Mouse (Mus musculus): ENCODE data around the gene Slc24a4. TPM values are rescaled to one million over a fixed set of nuclear protein-coding genes. Genes with fewer than 3 reads are reported as not detected.

The Slc24a4 gene
- total RNA-seq, 2 experiments from 2014 or later = 2.5 to 2.9 TPM

DNA sequence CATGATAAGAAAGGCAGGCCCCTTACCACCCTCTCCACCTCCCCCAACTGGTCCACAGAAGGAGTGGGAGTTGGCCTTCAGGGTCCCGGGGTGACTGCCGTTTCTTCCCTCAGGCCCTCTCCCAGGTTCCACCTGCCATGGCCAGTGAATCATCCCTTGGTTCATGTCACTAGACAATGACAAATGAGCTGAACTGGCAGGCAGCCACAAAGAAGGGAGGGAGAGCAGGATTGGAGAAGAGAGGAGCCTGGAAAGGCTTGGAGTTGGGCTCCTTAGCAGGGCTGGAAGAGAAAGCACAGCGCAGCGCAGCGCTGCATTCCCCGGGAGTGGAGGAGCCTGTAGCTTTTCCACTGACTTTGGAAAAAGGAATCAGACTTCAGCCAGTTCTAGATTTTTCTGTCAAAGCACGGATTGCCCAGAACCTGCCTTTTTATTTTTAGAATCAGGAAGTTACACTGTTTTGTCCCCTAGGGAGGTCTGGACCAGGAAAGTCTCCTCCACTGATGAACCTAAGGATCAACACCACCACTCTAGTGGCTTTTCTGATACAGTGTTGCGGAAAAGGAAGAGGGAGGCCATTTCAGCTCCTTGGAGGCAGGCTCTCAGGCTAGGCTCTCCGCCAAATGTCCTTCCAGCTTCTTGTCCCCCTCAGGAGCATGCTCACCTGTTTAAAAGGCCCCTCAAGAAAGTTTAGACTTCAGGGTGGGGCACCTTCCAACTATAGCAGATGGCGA, 158.3 kb downstream of the Slc24a4 start:
- DNase-seq = peak; percentile 75

DNA sequence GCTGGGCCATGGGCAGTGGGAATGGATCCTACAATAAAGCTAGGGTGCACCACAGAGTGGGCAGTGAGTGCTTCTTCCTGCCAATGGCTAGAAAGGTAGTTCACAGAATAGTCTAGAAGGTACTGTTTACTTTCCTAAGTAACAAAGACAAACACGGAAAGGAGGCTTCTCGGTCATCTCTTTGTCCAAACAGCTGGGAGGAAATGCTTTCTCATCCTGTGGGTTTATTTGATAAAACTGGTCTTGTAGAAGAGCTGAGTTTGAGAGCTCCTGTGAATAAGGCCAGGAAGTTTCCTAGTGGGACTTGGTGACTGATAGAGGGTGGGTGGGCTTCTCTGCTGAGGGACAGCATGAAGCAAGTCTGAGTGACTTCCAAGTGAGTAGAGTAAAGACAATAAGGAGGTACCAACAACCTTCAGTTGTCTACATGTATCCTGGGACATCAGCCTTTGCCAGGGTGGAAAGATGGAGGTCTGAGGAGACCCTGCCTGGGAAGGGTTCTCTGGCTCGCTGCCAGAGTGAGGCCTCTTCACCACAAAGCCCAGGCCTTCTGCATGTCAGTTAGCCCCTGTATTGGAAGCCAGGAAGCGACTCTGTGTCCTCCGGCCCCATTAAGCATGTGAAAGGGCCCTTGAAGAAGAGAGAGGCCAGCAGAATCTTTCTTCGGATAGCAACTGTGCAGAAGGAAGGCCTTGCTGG, 159.5 kb downstream of the Slc24a4 start:
- DNase-seq = no peak

DNA sequence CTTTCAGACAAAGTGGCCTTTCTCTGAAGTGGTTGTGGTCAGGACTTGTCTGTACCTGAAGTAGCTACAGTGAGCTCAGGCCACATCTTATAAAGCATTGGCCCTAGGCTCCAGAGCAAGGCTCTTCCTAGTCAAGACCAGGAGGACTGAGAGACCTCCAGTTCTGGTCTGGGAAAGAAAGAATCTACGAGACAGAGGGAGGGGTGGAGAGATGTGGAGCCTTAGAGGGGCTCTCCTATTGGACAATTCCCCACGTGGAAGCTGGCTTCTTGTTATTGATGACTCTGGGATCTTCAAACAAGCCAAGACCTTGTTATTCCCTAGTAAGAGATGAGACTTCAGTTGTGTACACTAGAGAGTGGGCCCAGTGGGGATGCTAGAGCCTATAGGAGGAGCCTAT, 160.3 kb downstream of the Slc24a4 start:
- no peak for DNase-seq

DNA sequence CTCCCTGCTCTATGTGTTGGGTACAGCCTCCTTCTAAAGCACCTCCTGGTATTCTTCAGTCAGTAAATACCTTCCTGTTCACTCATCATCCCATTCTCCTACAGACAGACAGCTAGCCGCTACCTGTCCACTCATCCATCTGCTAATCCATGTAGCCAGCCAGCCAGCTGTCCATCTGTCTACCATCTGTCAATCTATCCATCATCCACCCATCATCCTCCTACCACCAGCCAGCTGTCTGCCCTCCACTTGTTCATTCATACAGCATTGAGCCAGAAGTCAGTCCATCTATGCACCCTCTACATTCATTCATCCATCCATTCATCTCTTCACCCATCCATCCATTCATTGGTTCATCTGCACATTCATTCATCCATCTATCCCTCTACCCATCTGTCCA, 161.0 kb downstream of the Slc24a4 start:
- no peak for DNase-seq

DNA sequence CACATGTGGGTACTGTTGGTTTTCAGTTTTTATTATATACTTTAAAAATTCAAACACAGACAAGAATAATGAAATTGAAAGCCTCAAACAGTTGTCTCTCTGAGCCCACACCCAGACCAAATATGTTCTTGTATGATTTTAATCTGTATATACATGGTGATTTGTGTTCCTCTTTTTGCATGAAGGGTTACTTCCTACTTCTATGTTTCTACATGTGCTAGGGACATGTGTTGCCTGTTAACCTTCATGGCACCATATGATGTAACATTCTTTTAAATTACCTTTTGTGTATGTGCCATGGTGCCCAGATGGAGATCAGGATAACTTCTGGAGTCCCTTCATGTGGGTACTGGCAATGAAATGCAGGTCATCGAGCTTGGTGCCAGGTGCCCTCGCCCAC, 162.1 kb downstream of the Slc24a4 start:
- no peak for DNase-seq

DNA sequence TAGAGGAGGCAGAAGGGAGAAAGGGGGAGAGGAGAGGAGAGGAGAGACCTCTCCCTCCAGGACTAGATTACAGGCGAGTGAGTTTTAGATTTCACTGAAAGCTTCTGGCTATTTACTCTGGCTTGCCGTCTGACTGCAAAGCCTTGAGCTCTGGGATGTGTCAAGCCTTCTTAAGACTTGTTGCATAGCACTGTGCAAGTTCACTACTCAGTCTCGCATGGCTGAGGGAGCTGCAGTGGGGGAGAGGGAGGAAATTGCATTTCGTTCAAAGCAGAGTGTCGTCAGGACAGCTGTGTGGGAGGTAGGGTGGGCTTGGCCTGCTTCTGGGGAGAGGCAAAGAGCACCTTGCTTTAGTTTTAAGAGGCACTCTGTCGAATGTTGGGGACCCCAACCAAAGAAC, 163.2 kb downstream of the Slc24a4 start:
- DNase-seq = no peak

DNA sequence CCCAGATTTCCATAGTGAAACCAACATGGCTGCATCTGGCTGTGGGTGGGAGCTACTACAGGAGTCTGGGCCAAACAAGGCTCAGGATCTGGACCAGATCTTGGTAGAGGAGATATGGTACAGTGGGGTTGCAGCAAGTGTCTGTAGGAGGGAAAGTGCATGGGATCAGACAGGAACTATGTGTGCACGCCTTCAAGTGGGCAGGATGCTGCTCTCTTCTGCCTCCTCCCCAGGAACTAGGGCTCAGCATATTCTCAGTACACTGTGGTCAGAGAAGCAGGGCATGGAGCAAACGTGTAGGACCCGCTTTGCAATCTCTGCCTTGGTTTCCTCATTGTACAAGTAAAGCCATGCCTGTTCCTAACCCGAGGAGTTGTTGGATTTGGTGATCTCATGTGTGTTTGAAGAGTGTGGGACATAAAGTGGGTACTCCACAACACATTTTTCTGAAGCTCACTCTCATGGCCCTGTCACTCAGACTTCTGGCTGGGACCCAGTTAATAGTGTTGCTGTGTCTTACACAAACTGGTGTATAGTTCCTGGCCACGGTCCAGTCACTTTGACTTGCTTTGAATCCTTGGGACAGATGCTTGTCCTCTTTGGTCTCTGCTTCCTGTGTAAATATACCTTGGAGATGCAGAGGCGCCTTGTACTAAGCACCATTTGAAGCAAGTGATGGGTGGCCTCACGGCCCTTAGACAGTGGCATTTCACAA, 164.1 kb downstream of the Slc24a4 start:
- no peak for DNase-seq

DNA sequence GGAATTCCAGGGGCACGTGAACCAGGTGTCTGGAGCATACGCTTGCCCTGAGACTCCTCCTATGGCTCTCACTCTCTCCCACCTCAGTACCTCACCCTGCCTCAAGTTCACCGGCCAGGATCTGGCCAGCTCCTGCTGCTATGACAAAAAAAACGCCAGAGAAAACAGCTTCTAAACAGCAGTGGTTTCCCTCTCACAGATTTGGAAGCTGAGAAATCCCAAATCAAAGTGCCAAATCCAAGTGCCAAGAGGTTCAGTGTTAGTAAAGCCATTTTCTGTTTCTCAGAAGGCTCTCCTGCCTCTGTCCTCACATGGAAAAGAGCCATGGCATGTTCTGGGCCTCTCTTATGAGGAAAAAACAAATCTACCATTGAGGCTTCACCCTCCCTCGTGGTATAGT, 166.1 kb downstream of the Slc24a4 start:
- no peak for DNase-seq

DNA sequence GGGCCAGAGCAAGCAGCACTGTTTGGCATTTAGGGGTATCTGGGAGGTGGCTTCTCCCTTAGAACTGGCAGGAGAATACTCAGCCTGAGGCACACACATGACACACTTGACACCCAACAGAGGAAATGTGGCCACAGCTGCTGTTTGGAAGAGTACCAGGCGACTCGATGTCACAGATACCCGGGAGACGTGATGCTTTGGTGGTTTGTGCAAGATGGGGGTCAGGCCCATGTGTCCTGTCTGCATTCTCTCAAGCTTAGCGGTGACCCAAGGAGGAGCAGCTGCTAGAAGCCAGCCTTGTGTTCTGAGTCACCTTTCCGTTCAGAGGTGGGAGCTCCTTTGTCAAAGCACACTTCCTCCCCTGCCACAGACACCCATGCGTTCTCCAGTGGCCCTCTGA, 166.7 kb downstream of the Slc24a4 start:
- DNase-seq = peak; percentile 34

DNA sequence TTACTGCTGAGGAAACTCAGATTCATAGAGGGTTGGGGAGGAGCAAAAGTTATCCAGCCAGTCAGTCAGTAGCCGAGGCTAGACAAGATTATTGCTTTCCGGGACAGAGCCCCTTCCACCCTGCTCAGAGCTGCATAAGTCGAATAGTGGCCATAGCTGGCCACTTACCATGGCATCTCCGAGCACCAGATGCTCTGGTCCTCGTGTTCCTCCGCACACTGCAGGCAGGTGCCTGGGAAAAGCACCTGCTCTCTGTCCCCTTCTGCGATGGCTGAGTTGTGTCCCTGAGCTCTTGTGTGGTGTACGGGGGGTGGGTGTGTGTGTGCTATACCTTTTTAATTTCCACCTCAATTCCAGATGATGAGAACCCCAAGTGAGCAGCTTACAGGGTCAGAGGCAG, 167.1 kb downstream of the Slc24a4 start:
- DNase-seq = no peak

DNA sequence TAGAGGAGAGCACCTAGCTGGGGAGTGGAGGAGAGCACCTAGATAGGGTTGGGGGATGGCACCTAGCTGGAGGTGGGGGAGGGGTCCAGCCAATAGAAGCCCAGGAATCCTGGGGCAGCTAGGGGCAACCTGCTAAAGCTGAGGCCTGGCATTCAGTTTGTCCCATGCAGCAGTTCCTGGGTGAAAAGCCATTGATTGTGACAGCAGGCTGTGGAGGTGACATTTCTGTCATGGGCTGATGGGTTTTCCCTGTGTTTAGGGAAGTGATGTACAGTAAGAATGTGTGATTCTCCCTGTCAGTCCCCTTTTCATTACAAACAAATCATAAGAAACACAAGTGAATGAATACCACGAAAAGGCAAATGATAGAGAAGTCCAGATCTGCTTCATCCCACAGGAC, 167.8 kb downstream of the Slc24a4 start:
- no peak for DNase-seq

DNA sequence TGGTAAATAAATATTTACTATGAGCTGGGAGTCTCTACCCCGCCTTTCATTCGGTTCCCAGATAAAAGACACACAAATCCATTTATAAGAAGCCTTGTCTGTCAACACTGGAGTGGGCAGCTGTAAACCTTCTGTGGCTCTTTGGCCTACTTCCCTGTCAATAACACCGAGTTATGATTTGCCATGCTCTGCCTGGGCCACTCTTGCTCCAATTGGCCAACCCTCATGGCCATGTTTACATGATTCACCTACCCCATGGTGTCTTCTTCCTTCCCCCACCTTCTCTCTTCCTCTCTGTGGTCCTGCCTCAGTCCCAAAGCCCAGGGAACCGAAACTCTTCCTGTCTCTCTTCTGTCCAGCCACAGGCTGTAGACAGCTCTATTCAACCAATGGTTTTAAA, 168.4 kb downstream of the Slc24a4 start:
- DNase-seq = no peak

DNA sequence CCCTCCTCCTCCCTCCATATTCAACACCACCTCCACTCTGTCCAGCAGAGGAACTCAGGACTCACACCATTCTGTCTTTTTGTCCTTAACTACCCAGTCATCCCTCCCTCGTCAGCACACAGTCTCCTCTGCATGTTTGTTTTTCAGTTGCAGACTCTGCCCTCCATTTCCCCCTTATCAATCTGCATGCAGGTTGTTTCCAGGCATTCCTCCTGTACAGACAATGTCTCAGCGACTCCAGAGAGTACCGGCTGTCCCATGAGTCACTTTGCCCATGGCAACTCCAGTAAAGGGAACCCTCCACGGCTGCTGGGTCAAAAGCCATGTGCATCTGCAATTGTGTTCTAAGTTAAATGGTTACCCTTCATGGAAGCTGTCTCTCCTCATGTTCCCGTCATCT, 170.7 kb downstream of the Slc24a4 start:
- DNase-seq = no peak

DNA sequence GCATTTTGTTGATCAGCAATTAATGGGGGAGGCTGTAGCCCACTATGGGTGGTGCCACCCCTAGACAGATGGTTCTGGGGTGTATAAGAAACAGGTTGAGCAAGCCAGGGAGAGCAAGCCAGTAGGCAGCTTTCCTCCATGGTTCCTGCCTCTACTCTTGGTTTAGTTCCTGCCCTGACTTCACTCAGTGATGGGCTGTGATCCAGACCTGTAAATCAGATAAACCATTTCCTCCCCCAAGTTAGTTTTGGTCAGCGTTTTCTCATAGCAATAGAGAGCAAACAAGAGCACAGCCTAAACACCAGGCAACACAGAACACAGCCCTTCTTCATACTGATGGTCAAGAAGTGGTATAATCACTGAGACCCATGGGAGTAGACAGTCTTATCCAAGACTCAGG, 173.1 kb downstream of the Slc24a4 start:
- no peak for DNase-seq

DNA sequence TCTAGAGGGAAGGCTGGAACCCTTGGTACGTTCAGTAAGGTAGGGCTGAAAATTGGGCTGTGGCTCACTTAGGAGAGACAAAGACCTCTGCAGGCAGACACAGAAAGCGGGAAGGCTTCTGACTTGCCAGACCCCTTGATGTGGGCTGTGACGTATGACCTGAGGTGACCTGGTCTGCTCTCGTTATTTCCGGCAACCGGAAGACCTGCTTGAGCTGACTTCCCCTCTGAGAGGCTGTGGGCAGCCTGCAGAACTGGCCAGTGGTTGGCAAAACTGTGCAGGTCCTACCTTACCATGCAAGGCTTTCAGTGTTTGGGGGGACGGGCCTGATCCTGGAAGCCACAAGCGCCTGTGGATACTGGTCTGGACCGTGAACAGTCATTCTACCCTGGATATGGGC, 173.8 kb downstream of the Slc24a4 start:
- DNase-seq = peak; percentile 29

DNA sequence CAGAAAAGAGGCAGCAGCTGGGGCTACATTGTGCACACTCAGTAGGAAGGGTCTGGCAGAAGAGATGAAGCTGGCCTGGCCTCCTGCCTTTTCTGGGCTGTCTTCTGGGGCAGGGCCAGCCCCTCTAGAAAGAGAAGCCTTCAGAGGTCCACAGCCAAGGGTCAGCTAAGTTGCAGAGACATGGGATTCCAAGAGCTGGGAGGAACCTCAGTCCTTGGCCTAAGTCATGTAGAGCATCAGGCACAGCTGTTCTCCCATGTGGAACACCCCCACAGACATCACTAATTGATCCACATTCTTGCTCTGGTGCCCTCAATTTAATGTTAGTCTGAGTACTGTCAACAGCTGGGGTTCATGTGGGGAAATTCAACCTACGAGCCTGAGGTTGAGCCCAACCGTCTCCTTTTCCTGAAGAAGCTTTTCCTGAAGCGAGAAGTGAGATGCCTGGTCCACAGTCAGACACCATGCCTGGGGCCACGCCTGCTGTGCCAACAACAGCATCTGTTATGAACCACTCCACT, 174.4 kb downstream of the Slc24a4 start:
- DNase-seq = peak; percentile 70

DNA sequence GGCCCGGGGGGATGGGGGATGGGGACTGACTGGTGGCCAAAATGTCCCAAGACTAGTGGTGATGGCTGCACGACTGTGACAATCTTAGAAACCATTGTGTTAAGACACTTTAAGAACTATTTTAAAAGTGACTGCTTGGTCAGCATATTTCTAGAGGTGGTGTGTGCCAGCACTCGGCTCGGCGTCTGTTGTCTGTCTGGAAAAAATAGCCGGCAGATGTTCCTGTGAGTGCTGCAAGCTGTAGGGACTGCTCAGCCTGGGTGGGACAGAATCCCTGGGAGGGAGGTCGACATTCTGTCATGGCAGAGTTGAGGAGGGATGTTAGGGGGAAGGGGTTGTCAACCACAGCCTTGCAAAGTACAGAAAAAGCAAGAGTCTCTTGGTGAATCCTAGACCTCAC, 175.3 kb downstream of the Slc24a4 start:
- no peak for DNase-seq

DNA sequence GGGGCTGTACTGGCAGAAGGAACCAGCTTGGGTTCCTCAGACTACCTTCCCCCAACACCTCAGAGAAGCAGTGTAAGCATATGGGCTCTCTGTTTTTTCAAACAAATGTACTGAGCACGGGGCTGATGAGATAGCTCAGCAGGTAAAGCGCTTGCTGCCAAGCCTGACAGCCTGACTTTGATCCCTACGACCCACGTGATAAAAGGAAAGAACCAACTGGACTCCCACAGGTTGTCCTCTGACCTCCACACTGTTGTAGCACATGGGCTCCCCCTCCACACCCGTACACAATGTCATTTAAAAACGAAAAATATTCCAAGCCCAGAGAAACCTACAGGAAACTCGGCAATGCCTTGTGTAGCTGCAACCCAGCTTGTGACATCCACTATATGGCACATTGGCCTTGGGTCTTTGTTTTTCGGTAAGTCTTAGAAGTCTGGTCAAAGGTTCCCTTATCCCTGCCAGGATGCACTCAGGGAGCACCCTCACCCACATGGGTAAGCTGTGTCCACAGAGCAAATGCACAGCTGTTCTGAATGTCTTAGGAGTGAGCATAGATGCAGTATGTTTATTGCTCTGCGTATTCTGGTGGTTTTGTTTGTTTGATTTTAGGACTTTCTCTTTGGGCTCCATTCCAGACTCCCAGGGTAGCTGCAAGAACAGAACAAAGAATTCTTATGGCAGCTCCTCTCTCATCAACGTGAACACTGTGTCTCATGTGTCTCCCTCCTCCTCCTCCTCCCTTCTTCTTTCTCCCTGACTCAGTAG, 176.7 kb downstream of the Slc24a4 start:
- DNase-seq = no peak

DNA sequence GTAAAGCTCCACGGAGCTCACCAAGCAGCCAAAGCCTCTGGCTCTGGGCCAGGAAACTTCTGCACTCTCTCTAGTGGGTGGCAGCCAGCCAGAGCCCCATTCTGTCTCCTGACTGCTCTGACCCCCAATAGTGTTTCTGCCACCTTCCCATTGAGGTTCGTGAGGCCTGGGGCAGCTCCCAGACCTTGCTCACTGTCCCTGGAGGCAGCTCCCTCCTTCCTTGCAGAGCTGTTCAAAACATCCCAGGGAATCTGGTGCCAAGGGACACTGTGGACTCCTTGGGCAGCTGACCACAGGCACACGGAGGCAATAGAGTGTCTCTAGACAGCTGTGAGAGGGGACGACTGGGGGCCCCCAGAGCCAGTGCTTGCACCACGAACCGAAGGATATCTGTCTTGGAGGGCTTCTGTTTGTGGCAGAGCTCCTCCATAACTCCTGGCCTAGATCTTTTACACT, 179.5 kb downstream of the Slc24a4 start:
- DNase-seq = peak; percentile 87

DNA sequence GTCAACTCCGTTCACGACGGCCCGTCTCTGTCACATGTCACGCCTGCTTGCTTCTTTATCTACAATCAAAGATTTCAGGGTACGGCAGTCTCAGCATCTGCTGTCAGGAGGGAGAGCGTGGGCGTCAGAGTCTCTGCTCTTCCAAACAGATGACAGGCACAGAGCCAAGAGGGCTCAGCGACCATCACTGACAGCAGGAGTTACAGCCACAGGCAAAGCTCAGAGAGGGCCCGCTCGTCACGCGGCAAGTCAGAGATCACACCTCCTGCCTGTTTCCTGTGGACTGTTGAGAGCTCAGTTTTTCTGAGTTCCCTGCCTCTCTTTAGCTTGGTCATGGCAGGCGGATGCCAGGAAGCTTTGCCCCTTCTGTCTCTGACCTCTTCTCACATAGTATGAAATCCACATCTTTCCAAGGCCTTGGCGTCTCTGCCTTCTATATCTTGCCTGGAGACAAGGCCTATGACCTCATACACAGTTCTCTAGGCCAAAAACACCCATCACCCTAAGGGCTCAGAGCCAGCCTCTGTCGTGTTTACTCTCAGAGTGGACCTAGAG, 180.0 kb downstream of the Slc24a4 start:
- DNase-seq = peak; percentile 73

DNA sequence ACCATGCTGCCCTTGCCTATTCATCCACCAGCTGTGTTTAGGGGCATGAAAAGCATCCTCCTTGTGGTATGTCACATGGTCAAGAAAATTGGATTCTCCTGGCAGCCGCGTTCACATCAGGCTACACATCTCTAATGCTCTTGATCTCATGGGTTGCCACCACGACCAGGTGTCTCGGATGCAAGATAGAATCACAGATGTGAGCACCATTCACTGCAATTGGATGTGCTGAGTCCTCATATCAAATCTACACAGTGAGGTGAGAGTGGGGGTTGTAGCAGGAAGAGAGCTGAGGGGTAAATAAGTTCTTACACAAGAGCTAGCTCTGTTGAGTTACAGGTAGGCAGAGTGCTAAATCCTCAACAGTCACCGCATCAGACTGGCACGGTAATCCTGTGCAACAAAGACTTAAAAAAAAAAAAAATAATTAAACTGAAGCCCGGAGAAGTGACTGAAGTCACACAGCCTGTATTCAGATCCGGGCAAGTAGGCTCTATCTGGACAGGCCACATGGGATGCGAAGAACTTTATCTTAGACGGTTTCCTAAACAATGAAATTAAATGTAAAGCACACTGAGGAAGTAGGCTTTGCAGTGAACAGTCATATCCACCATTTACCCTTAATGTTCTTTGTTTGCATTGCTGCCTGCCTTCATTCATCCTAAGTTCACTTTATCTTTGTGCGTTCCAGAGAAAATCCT, 180.7 kb downstream of the Slc24a4 start:
- no peak for DNase-seq

DNA sequence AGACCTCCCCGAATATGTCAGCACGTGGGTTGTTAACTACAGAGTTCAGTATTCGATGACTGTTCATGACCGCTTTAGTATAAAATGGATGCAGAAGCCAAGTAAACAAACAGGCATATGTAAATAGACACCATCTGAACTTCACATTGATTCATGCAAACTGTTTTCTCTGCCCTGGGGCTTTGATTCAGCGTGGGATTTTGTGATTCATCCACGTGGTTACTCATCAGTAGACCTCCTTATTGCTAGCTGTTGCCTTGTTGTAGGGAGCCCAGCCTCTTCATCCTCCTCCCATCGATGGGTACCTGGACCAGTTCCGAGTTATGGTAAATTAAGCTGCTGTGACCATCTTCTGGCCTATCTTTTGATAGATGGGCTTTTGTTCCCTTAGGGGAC, 181.3 kb downstream of the Slc24a4 start:
- no peak for DNase-seq
